Mouse (Mus musculus): ENCODE measurements at regions not wholly inside any gene's neighbourhood (a gene's known extent, or its start where the extent isn't known, plus 50 kb on each side); places are given as distances from the start of the nearest gene placed in this dataset.

DNA sequence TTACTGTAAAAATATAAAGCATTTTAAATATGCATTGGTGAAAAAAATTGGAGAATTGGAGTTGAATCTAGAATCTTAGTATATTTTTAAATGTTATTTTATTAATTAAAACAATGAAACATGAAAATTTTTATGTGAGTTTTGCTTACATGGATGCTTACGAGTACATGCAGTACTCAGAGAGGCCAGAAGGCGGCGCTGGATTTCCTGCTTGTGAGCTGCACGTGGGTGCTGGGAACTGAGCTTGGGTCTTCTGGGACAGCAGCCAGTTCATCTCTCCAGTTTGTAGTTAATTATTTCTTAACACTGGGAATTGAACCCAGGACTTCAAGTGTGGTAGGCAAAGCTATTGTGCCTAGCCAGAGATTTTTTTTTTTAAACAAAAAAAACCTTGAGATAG lies 85.5 kb downstream of the Zfp281 start:
- H3K36me3 ChIP-seq (ENCODE audit: insufficient read depth, low read length) = no peaks in the 10 kb centered on the region
- H3K9ac ChIP-seq (replicated peaks; ENCODE audit: low read length, poor library complexity, severe bottlenecking) = no peak overlapping the region
- H3K27me3 ChIP-seq (ENCODE audit: insufficient read depth, low read length) = no peaks in the 10 kb centered on the region
- H3K4me2 ChIP-seq (ENCODE audit: low read depth, low read length, poor library complexity, severe bottlenecking) = no peak overlapping the region
- TF ChIP-seq CTCF (IDR thresholded peaks at IDR 0.05) = no peak; the same call in 1 of the 2 replicates
- no peak overlapping the region for H3K4me3 ChIP-seq (ENCODE audit: low read depth, low read length)
- H3K9me3 ChIP-seq (ENCODE audit: low read length) = no peaks in the 10 kb centered on the region
- ATAC-seq (ENCODE audit: low FRiP score) = no peak
- H3K4me1 ChIP-seq (ENCODE audit: insufficient read depth, low read length) = no peaks in the 10 kb centered on the region
- 73% methylated on average over 4 of the region's 4 CpGs for WGBS
- no peak overlapping the region for H3K27ac ChIP-seq (ENCODE audit: low read depth, low read length)
- no peak for DNase-seq (ENCODE audit: low spot score)

- H3K27ac ChIP-seq (ENCODE audit: low read depth, low read length) = no peak overlapping the region
- ATAC-seq (ENCODE audit: low FRiP score) (no peak), DNase-seq (ENCODE audit: low spot score) (no peak)
- H3K9ac ChIP-seq (replicated peaks; ENCODE audit: low read length, poor library complexity, severe bottlenecking) = no peak overlapping the region
- H3K4me3 ChIP-seq (ENCODE audit: low read depth, low read length) = no peak overlapping the region
- no peaks in the 10 kb centered on the region for H3K36me3 ChIP-seq (ENCODE audit: insufficient read depth, low read length)
- H3K9me3 ChIP-seq (ENCODE audit: low read length) = no peaks in the 10 kb centered on the region
- no peaks in the 10 kb centered on the region for H3K4me1 ChIP-seq (ENCODE audit: insufficient read depth, low read length)
- H3K27me3 ChIP-seq (ENCODE audit: insufficient read depth, low read length) = no peaks in the 10 kb centered on the region
- no peak for TF ChIP-seq CTCF (IDR thresholded peaks at IDR 0.05)
- 71% methylated on average over 7 of the region's 7 CpGs for WGBS
- no peak overlapping the region for H3K4me2 ChIP-seq (ENCODE audit: low read depth, low read length, poor library complexity, severe bottlenecking)
Measured at GRCm38 (mm10) chr1:136711243-136711642, 86.5 kb downstream of the Zfp281 start.

GRCm38 (mm10) chr1:136714077-136714476 lies 89.4 kb downstream of the Zfp281 start:
- TF ChIP-seq CTCF (IDR thresholded peaks at IDR 0.05) = no peak
- Histone ChIP-seq H3K4me2 (ENCODE audit: low read depth, low read length, poor library complexity, severe bottlenecking) (no peak overlapping the region), H3K27me3 (ENCODE audit: insufficient read depth, low read length) (no peaks in the 10 kb centered on the region), H3K27ac (ENCODE audit: low read depth, low read length) (no peak overlapping the region), H3K4me3 (ENCODE audit: low read depth, low read length) (no peak overlapping the region), H3K4me1 (ENCODE audit: insufficient read depth, low read length) (peaks cover 5% of the 10 kb centered on the region; the same call in 1 of the 2 replicates), H3K36me3 (ENCODE audit: insufficient read depth, low read length) (no peaks in the 10 kb centered on the region), H3K9ac (replicated peaks; ENCODE audit: low read length, poor library complexity, severe bottlenecking) (no peak overlapping the region), H3K9me3 (ENCODE audit: low read length) (no peaks in the 10 kb centered on the region)
- ATAC-seq (ENCODE audit: low FRiP score) (no peak), DNase-seq (ENCODE audit: low spot score) (no peak)
- 52% methylated on average over 4 of the region's 4 CpGs for WGBS

DNA sequence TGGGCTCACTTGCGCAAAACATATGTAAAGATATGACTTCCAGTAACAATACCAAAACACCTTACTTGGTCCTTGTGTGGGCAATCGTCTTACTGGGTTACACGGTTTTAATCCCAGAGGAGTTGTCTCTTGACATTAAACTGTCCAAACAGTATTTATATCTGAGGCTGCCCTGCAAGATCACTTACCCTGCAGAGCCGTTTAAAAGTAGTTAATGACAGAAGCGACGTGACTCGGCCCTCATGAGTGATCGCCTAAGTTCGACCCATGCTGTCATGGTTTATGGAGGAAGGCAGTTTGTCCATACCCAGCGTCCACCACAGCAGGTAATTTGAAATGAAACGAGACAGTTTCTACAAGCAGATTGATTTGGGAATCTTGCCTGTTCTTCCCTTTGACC lies 90.3 kb downstream of the Zfp281 start:
- no peaks in the 10 kb centered on the region for H3K27me3 ChIP-seq (ENCODE audit: insufficient read depth, low read length)
- no peaks in the 10 kb centered on the region for H3K9me3 ChIP-seq (ENCODE audit: low read length)
- H3K4me2 ChIP-seq (ENCODE audit: low read depth, low read length, poor library complexity, severe bottlenecking) = no peak overlapping the region
- DNase-seq (ENCODE audit: low spot score) = no peak
- H3K27ac ChIP-seq (ENCODE audit: low read depth, low read length) = no peak overlapping the region
- ATAC-seq (ENCODE audit: low FRiP score) = no peak
- no peak overlapping the region for H3K9ac ChIP-seq (replicated peaks; ENCODE audit: low read length, poor library complexity, severe bottlenecking)
- TF ChIP-seq CTCF (IDR thresholded peaks at IDR 0.05) = no peak
- WGBS = 91% methylated on average over 11 of the region's 11 CpGs
- no peaks in the 10 kb centered on the region for H3K36me3 ChIP-seq (ENCODE audit: insufficient read depth, low read length)
- no peak overlapping the region for H3K4me3 ChIP-seq (ENCODE audit: low read depth, low read length)
- peaks cover 5% of the 10 kb centered on the region; the same call in 1 of the 2 replicates for H3K4me1 ChIP-seq (ENCODE audit: insufficient read depth, low read length)

DNA sequence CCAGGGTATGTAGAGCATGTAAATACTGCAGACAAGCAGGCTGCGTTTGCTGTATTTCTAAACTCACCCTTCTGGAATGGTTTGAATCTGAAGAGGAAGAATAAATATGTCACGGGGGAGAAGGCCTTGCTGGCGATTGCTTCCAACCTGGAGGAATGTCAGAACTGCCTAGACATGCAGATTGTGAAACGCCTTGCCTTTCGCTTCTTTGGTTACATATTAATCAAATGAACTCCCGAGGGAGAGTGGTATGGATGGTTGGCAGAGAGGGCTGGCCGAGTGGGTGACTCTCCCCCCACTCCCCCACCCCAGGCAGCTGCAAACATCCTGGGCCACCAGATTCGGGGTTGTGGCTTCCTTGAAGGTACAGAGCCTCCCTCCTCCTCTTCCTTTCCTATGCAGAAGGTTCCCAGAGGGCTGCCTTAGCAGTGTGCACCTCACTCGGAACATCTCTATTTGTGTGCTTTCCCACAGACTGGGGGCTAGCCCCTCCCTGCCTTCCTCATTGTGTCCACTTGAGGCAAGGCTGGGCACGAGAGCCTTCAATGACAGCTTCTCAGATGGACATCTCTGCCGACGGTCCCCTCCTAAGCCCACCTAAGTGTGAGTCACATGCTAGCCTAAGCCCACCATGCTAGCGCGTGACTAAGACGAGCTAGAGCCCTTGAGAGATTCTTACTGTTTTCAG lies 93.3 kb downstream of the Zfp281 start:
- Histone ChIP-seq H3K27ac (ENCODE audit: low read depth, low read length) (no peak overlapping the region), H3K9ac (replicated peaks; ENCODE audit: low read length, poor library complexity, severe bottlenecking) (no peak overlapping the region), H3K4me2 (ENCODE audit: low read depth, low read length, poor library complexity, severe bottlenecking) (no peak overlapping the region), H3K4me3 (ENCODE audit: low read depth, low read length) (no peak overlapping the region), H3K27me3 (ENCODE audit: insufficient read depth, low read length) (no peaks in the 10 kb centered on the region), H3K36me3 (ENCODE audit: insufficient read depth, low read length) (no peaks in the 10 kb centered on the region), H3K9me3 (ENCODE audit: low read length) (no peaks in the 10 kb centered on the region), H3K4me1 (ENCODE audit: insufficient read depth, low read length) (peaks cover 5% of the 10 kb centered on the region; the same call in 1 of the 2 replicates)
- no peak for DNase-seq (ENCODE audit: low spot score)
- ATAC-seq (ENCODE audit: low FRiP score) = no peak
- no peak for TF ChIP-seq CTCF (IDR thresholded peaks at IDR 0.05)
- WGBS = 52% methylated on average over 15 of the region's 15 CpGs

GRCm38 (mm10) chr1:136723839-136724443 lies 99.2 kb downstream of the Zfp281 start:
- 89% methylated on average over 13 of the region's 13 CpGs for WGBS
- Histone ChIP-seq H3K9ac (replicated peaks; ENCODE audit: low read length, poor library complexity, severe bottlenecking) (no peak overlapping the region), H3K4me2 (ENCODE audit: low read depth, low read length, poor library complexity, severe bottlenecking) (no peak overlapping the region), H3K36me3 (ENCODE audit: insufficient read depth, low read length) (no peaks in the 10 kb centered on the region), H3K4me3 (ENCODE audit: low read depth, low read length) (no peak overlapping the region), H3K27ac (ENCODE audit: low read depth, low read length) (no peak overlapping the region), H3K4me1 (ENCODE audit: insufficient read depth, low read length) (no peaks in the 10 kb centered on the region), H3K27me3 (ENCODE audit: insufficient read depth, low read length) (no peaks in the 10 kb centered on the region), H3K9me3 (ENCODE audit: low read length) (no peaks in the 10 kb centered on the region)
- ATAC-seq (ENCODE audit: low FRiP score) = no peak
- no peak for TF ChIP-seq CTCF (IDR thresholded peaks at IDR 0.05)
- DNase-seq (ENCODE audit: low spot score) = no peak

Measured in midbrain, postnatal 0 days (tissue).